Mouse (Mus musculus): ENCODE data around the gene Mxd4.

GRCm38 (mm10) chr5:34224515-34224914 is 37.0 kb upstream of the Mxd4 start:
- no peak for TF ChIP-seq CTCF (IDR thresholded peaks at IDR 0.05; ENCODE audit: low read depth)
- TF ChIP-seq EP300 (optimal IDR thresholded peaks at IDR 0.05): no peak

All from stomach, postnatal 0 days (tissue).